Mouse (Mus musculus): ENCODE data around the gene Slc22a21. TPM values are rescaled to one million over a fixed set of nuclear protein-coding genes. Genes with fewer than 3 reads are reported as not detected.

The Slc22a21 gene
- polyA plus RNA-seq, 1 experiment from 2014 or later: 6.1 TPM

Other genes with a start within 250 kb of the Slc22a21 start
- gene Irf1, start 210.3 kb downstream of the Slc22a21 start, polyA plus RNA-seq (2015; fragmentation: Nextera tagmentation; extraction: Ambion mirVana): 52.9 and 58.7 TPM in 2 replicates
- 0.34 and 0.81 TPM in 2 replicates for gene Gm17334, start 207.1 kb downstream of the Slc22a21 start, polyA plus RNA-seq (2015; fragmentation: Nextera tagmentation; extraction: Ambion mirVana)
- 1.7 and 2.4 TPM in 2 replicates for gene Gm12216, start 121.1 kb downstream of the Slc22a21 start, polyA plus RNA-seq (2015; fragmentation: Nextera tagmentation; extraction: Ambion mirVana)
- 13.7 and 18.1 TPM in 2 replicates for gene Slc22a5, start 88.7 kb downstream of the Slc22a21 start, polyA plus RNA-seq (2015; fragmentation: Nextera tagmentation; extraction: Ambion mirVana)
- gene Slc22a4, start 47.8 kb upstream of the Slc22a21 start, polyA plus RNA-seq (2015; fragmentation: Nextera tagmentation; extraction: Ambion mirVana): 0.87 and 1.4 TPM in 2 replicates
- gene Pdlim4, start 88.7 kb upstream of the Slc22a21 start, polyA plus RNA-seq (2015; fragmentation: Nextera tagmentation; extraction: Ambion mirVana): 35.7 and 37.8 TPM in 2 replicates
- gene P4ha2, start 119.8 kb upstream of the Slc22a21 start, polyA plus RNA-seq (2015; fragmentation: Nextera tagmentation; extraction: Ambion mirVana): 43.7 and 46.2 TPM in 2 replicates

All from intestine, embryonic 16.5 days (tissue).